18 mouse cellular contexts compared by ENCODE assay signal in the genomic region with DNA sequence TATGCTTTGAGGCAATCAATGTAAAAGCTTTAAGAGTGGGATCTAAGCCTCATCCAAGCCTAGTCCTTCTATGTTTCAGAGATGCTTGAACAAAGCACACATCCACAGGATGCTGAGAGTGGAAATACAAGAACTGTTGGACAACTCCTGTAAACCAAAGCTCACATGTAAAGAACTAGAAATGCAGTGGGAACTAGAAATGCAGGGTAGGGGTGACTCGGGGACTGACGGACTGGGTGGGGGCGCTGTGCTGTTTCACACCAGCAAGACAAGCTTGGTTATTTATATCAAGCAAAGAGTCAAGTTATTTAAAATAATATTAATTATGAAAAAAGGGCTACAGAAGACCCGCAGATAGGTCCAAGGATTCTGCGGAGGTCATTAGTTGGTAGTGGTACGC.
DNase-seq lines count a peak whose midpoint lies in the region; ATAC-seq and TF ChIP-seq lines count a peak whose summit lies in the region.
"Had no signal": no experiment of that assay in that cellular context is flagged by ENCODE, and none has a peak within 500 bp of the region (broad histone marks: within the 10 kb centered on the region; RNA-seq: fewer than 3 reads in every experiment).

No protein-coding gene starts in this region.

- H3K79me2 ChIP-seq in heart, adult 2 months (replicated peaks; ENCODE audit: control insufficient read depth, insufficient read depth, low read length): no peaks in the 10 kb centered on the region

- H3K4me3 ChIP-seq in heart, adult 2 months: no peak overlapping the region
- no peak overlapping the region for H3K4me3 ChIP-seq in lung, embryonic 16.5 days (ENCODE audit: low read length)
- no peak overlapping the region for H3K4me3 ChIP-seq in lung, adult 2 months (replicated peaks; ENCODE audit: extremely low read depth, low read depth, low read length)
- H3K4me3 ChIP-seq: forebrain, embryonic 12.5 days; heart, embryonic 13.5 days; midbrain, embryonic 15.5 days; myocyte; neural tube, embryonic 15.5 days had no signal

- ATAC-seq in lung, embryonic 16.5 days (ENCODE audit: low read depth): no peak
- peak; percentile 6 for ATAC-seq in CD4-positive, CD25-positive, alpha-beta regulatory T cell, adult 4 months
- ATAC-seq: midbrain, embryonic 15.5 days had no signal

- no peak for DNase-seq in heart, adult 2 months
- DNase-seq in heart, postnatal 25 days (ENCODE audit: low spot score): no peak
- no peak for DNase-seq in lung, adult 2 months
- peak; percentile 66 for DNase-seq in naive thymus-derived CD4-positive, alpha-beta T cell, adult 2 months (ENCODE audit: low read depth)
- DNase-seq in right cerebral cortex, postnatal 4 days: no peak
- no peak for DNase-seq in urinary bladder, postnatal 36 days (ENCODE audit: low spot score in 2 of 2)
- DNase-seq: cerebellum, adult 8-10 months; left cerebral cortex, postnatal 4 days; right cerebral cortex, postnatal 14 days had no signal

- no peak for TF ChIP-seq CTCF in heart, adult 2 months (IDR thresholded peaks at IDR 0.05)
- no peak for TF ChIP-seq CTCF in lung, adult 2 months (IDR thresholded peaks at IDR 0.05; ENCODE audit: insufficient read depth, low read length)

- peak overlapping the region; percentile 19; the same call in 1 of the 2 replicates for H3K27ac ChIP-seq in heart, adult 2 months
- H3K27ac ChIP-seq in lung, embryonic 16.5 days (ENCODE audit: low read length): peak overlapping the region; percentile 68
- H3K27ac ChIP-seq: forebrain, embryonic 12.5 days; midbrain, embryonic 15.5 days; neural tube, embryonic 15.5 days had no signal

- intact Hi-C loops in heart, adult 2 months (cut with DNase I): no loop called here
- intact Hi-C loops in heart, postnatal 25 days (cut with DNase I): no loop called here

- no peaks in the 10 kb centered on the region for H3K36me3 ChIP-seq in heart, adult 2 months (ENCODE audit: control insufficient read depth, insufficient read depth, low read length)
- no peaks in the 10 kb centered on the region for H3K36me3 ChIP-seq in lung, embryonic 16.5 days (ENCODE audit: control insufficient read depth, insufficient read depth, low read length)
- H3K36me3 ChIP-seq: forebrain, embryonic 12.5 days; heart, embryonic 13.5 days; midbrain, embryonic 15.5 days; neural tube, embryonic 15.5 days had no signal

- H3K27me3 ChIP-seq in heart, adult 2 months (ENCODE audit: control insufficient read depth, insufficient read depth, low read length): no peaks in the 10 kb centered on the region
- no peaks in the 10 kb centered on the region for H3K27me3 ChIP-seq in lung, embryonic 16.5 days (ENCODE audit: control insufficient read depth, insufficient read depth, low read depth, low read length)
- H3K27me3 ChIP-seq: CH12.LX; forebrain, embryonic 12.5 days; heart, embryonic 13.5 days; midbrain, embryonic 15.5 days; neural tube, embryonic 15.5 days had no signal

- TF ChIP-seq EP300 in heart, adult 2 months (IDR thresholded peaks at IDR 0.05; ENCODE audit: insufficient read depth, low read depth, low read length): no peak

- H3K9me3 ChIP-seq in lung, embryonic 16.5 days (ENCODE audit: control insufficient read depth, low read length): peaks cover 8% of the 10 kb centered on the region; the same call in 1 of the 2 replicates
- H3K9me3 ChIP-seq: forebrain, embryonic 12.5 days; midbrain, embryonic 15.5 days; neural tube, embryonic 15.5 days had no signal

- WGBS in heart, adult 2 months: 92% methylated on average over 6 of the region's 6 CpGs
- WGBS in lung, embryonic 16.5 days: 73% methylated on average over 6 of the region's 6 CpGs
- 60% methylated on average over 6 of the region's 6 CpGs for WGBS in lung, adult 2 months

- no peak for TF ChIP-seq POLR2A in heart, adult 2 months (IDR thresholded peaks at IDR 0.05; ENCODE audit: insufficient read depth, low read depth, low read length)
- TF ChIP-seq POLR2A in lung, adult 2 months (IDR thresholded peaks at IDR 0.05; ENCODE audit: borderline replicate concordance, extremely low read depth, low read depth, low read length): no peak

- H3K4me1 ChIP-seq in heart, adult 2 months (ENCODE audit: control insufficient read depth, insufficient read depth, low read length): peaks cover 2% of the 10 kb centered on the region; the same call in 1 of the 2 replicates
- H3K4me1 ChIP-seq in lung, embryonic 16.5 days (replicated peaks; ENCODE audit: control insufficient read depth, insufficient read depth, low read length): peaks cover 11% of the 10 kb centered on the region
- H3K4me1 ChIP-seq in lung, adult 2 months (ENCODE audit: control insufficient read depth, insufficient read depth, low read length): peaks cover 5% of the 10 kb centered on the region
- H3K4me1 ChIP-seq: midbrain, embryonic 15.5 days; neural tube, embryonic 15.5 days had no signal

- H3K9ac ChIP-seq in heart, adult 2 months (ENCODE audit: low read depth, low read length): no peak overlapping the region
- no peak overlapping the region for H3K9ac ChIP-seq in lung, embryonic 16.5 days (ENCODE audit: low read length)
- H3K9ac ChIP-seq: forebrain, embryonic 12.5 days; heart, embryonic 13.5 days; midbrain, embryonic 15.5 days; neural tube, embryonic 15.5 days had no signal

- H3K4me2 ChIP-seq in lung, embryonic 16.5 days (ENCODE audit: low read depth, low read length): peak overlapping the region; percentile 5; the same call in 1 of the 2 replicates
- H3K4me2 ChIP-seq: forebrain, embryonic 12.5 days; heart, embryonic 13.5 days; liver, embryonic 11.5 days; midbrain, embryonic 15.5 days; neural tube, embryonic 15.5 days had no signal
